Mouse (Mus musculus): ENCODE data around the gene Cd164. TPM values are rescaled to one million over a fixed set of nuclear protein-coding genes. Genes with fewer than 3 reads are reported as not detected.

Cd164 gene
- total RNA-seq, 2 experiments from 2014 or later: 181 to 183 TPM

GRCm38 (mm10) chr10:41500941-41501340 lies 18.3 kb upstream of the Cd164 start:
- DNase-seq: peak; percentile 44

GRCm38 (mm10) chr10:41504996-41505395 lies 14.2 kb upstream of the Cd164 start:
- DNase-seq: no peak

- DNase-seq: peak; percentile 72
These were observed 13.8 kb upstream of the Cd164 start for GRCm38 (mm10) chr10:41505446-41505845.

- DNase-seq: peak; percentile 40
These were observed 10.1 kb upstream of the Cd164 start for GRCm38 (mm10) chr10:41509160-41509559.

GRCm38 (mm10) chr10:41514301-41514700 lies 4.9 kb upstream of the Cd164 start:
- no peak for DNase-seq

- DNase-seq: no peak
These were observed 4.3 kb upstream of the Cd164 start for GRCm38 (mm10) chr10:41514921-41515320.

- peak; percentile 80 for DNase-seq
These were observed 670 bp upstream of the Cd164 start for GRCm38 (mm10) chr10:41518508-41518980.

GRCm38 (mm10) chr10:41519640-41520409 lies 611 bp downstream of the Cd164 start:
- peak; percentile 75 for DNase-seq

GRCm38 (mm10) chr10:41520410-41520673 lies 1.1 kb downstream of the Cd164 start:
- DNase-seq: no peak

- DNase-seq: no peak
These were observed 4.2 kb downstream of the Cd164 start for GRCm38 (mm10) chr10:41523386-41523785.

- no peak for DNase-seq
These were observed 6.5 kb downstream of the Cd164 start for GRCm38 (mm10) chr10:41525696-41526095.

GRCm38 (mm10) chr10:41529972-41530371 lies 10.8 kb downstream of the Cd164 start:
- DNase-seq: no peak

- DNase-seq: no peak
These were observed 16.8 kb downstream of the Cd164 start for GRCm38 (mm10) chr10:41535991-41536390.

- DNase-seq: no peak
These were observed 17.5 kb downstream of the Cd164 start for GRCm38 (mm10) chr10:41536714-41537113.

GRCm38 (mm10) chr10:41537226-41537982 lies 18.2 kb downstream of the Cd164 start:
- no peak for DNase-seq

- no peak for DNase-seq
These were observed 18.7 kb downstream of the Cd164 start for GRCm38 (mm10) chr10:41537983-41538330.

GRCm38 (mm10) chr10:41538986-41539385 lies 19.8 kb downstream of the Cd164 start:
- no peak for DNase-seq

GRCm38 (mm10) chr10:41542057-41542456 lies 22.8 kb downstream of the Cd164 start:
- no peak for DNase-seq

GRCm38 (mm10) chr10:41543439-41543838 lies 24.2 kb downstream of the Cd164 start:
- no peak for DNase-seq

GRCm38 (mm10) chr10:41543844-41544243 lies 24.6 kb downstream of the Cd164 start:
- DNase-seq: no peak

GRCm38 (mm10) chr10:41544481-41545190 lies 25.4 kb downstream of the Cd164 start:
- DNase-seq: no peak

- no peak for DNase-seq
These were observed 26.1 kb downstream of the Cd164 start for GRCm38 (mm10) chr10:41545224-41545755.
